Mouse (Mus musculus) liver, embryonic 14.5 days (tissue): ENCODE measurements at regions not wholly inside any gene's neighbourhood (a gene's known extent, or its start where the extent isn't known, plus 50 kb on each side); places are given as distances from the start of the nearest gene placed in this dataset.

ENCODE experiments used
- CTCF ChIP-seq: IDR thresholded peaks from 2 replicates; pipeline ENCODE4 v1.5.1; 2016; ENCODE audit warnings: antibody characterized with exemption, low read depth, control low read depth
- EP300 ChIP-seq: IDR thresholded peaks from 2 replicates; pipeline ENCODE4 v1.6.1; 2016; ENCODE audit warnings: antibody characterized with exemption, low read depth

GRCm38 (mm10) chr1:69461191-69461590 is 225.9 kb downstream of the Ikzf2 start:
- TF ChIP-seq CTCF (no peak), EP300 (no peak)
